Mouse (Mus musculus): ENCODE results near the gene Ebf1. TPM values are rescaled to one million over a fixed set of nuclear protein-coding genes. Genes with fewer than 3 reads are reported as not detected.

Gene Ebf1
- polyA plus RNA-seq, 1 experiment from 2014 or later = 3.6 TPM

GRCm38 (mm10) chr11:44953337-44953736 lies 336.2 kb downstream of the Ebf1 start:
- no peak for ATAC-seq (ENCODE audit: low FRiP score, low TSS enrichment)
- no peak overlapping the region for H3K4me3 ChIP-seq (ENCODE audit: low read depth, low read length)
- WGBS = 81% methylated on average over 1 of the region's 1 CpGs
- H3K36me3 ChIP-seq (ENCODE audit: control insufficient read depth, insufficient read depth, low read length) = no peaks in the 10 kb centered on the region
- no peak overlapping the region for H3K4me2 ChIP-seq (replicated peaks; ENCODE audit: low read depth)
- H3K27ac ChIP-seq (replicated peaks) = no peak overlapping the region
- no peak for DNase-seq (ENCODE audit: low spot score)
- no peaks in the 10 kb centered on the region for H3K4me1 ChIP-seq (replicated peaks; ENCODE audit: control insufficient read depth, insufficient read depth)
- H3K9ac ChIP-seq (ENCODE audit: low read length) = no peak overlapping the region
- TF ChIP-seq CTCF (IDR thresholded peaks at IDR 0.05; ENCODE audit: low read depth) (no peak), EP300 (optimal IDR thresholded peaks at IDR 0.05) (no peak)
- H3K9me3 ChIP-seq (ENCODE audit: control insufficient read depth, low read length) = no peaks in the 10 kb centered on the region
- H3K27me3 ChIP-seq (ENCODE audit: control insufficient read depth, insufficient read depth, low read length) = no peaks in the 10 kb centered on the region

DNA sequence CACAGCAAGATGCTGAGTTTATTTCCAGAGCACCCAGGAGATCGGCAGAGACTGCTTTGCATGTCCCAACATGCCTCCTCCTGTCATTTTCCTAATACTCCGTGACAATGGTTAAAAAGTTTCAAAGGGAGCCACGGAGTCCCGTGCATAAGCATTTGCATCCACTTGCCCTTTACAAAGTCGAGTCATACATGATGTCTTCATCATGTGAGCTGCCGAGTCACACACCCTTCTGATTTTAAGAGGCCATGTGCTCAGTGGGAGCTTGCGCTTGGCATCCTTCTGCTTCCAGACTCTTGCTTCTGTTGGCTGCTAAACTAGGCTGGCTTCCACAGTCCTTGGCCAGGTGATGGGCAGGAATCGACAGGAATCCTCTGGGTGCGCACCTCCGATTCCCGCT lies 336.7 kb downstream of the Ebf1 start:
- TF ChIP-seq CTCF (IDR thresholded peaks at IDR 0.05; ENCODE audit: low read depth) (no peak), EP300 (optimal IDR thresholded peaks at IDR 0.05) (no peak)
- Histone ChIP-seq H3K9me3 (ENCODE audit: control insufficient read depth, low read length) (no peaks in the 10 kb centered on the region), H3K27me3 (ENCODE audit: control insufficient read depth, insufficient read depth, low read length) (no peaks in the 10 kb centered on the region), H3K9ac (ENCODE audit: low read length) (no peak overlapping the region), H3K4me3 (ENCODE audit: low read depth, low read length) (no peak overlapping the region), H3K27ac (replicated peaks) (no peak overlapping the region), H3K4me1 (replicated peaks; ENCODE audit: control insufficient read depth, insufficient read depth) (no peaks in the 10 kb centered on the region), H3K36me3 (ENCODE audit: control insufficient read depth, insufficient read depth, low read length) (no peaks in the 10 kb centered on the region), H3K4me2 (replicated peaks; ENCODE audit: low read depth) (no peak overlapping the region)
- WGBS = 72% methylated on average over 11 of the region's 11 CpGs
- DNase-seq (ENCODE audit: low spot score) (no peak), ATAC-seq (ENCODE audit: low FRiP score, low TSS enrichment) (no peak)

GRCm38 (mm10) chr11:44954362-44954761 lies 337.2 kb downstream of the Ebf1 start:
- TF ChIP-seq EP300 (optimal IDR thresholded peaks at IDR 0.05) = no peak
- no peak for TF ChIP-seq CTCF (IDR thresholded peaks at IDR 0.05; ENCODE audit: low read depth)
- no peak overlapping the region for H3K27ac ChIP-seq (replicated peaks)
- ATAC-seq (ENCODE audit: low FRiP score, low TSS enrichment) (no peak), DNase-seq (ENCODE audit: low spot score) (no peak)
- no peak overlapping the region for H3K4me3 ChIP-seq (ENCODE audit: low read depth, low read length)
- no peaks in the 10 kb centered on the region for H3K4me1 ChIP-seq (replicated peaks; ENCODE audit: control insufficient read depth, insufficient read depth)
- no peaks in the 10 kb centered on the region for H3K9me3 ChIP-seq (ENCODE audit: control insufficient read depth, low read length)
- WGBS = 84% methylated on average over 7 of the region's 7 CpGs
- H3K27me3 ChIP-seq (ENCODE audit: control insufficient read depth, insufficient read depth, low read length) = no peaks in the 10 kb centered on the region
- H3K9ac ChIP-seq (ENCODE audit: low read length) = no peak overlapping the region
- no peak overlapping the region for H3K4me2 ChIP-seq (replicated peaks; ENCODE audit: low read depth)
- H3K36me3 ChIP-seq (ENCODE audit: control insufficient read depth, insufficient read depth, low read length) = no peaks in the 10 kb centered on the region

DNA sequence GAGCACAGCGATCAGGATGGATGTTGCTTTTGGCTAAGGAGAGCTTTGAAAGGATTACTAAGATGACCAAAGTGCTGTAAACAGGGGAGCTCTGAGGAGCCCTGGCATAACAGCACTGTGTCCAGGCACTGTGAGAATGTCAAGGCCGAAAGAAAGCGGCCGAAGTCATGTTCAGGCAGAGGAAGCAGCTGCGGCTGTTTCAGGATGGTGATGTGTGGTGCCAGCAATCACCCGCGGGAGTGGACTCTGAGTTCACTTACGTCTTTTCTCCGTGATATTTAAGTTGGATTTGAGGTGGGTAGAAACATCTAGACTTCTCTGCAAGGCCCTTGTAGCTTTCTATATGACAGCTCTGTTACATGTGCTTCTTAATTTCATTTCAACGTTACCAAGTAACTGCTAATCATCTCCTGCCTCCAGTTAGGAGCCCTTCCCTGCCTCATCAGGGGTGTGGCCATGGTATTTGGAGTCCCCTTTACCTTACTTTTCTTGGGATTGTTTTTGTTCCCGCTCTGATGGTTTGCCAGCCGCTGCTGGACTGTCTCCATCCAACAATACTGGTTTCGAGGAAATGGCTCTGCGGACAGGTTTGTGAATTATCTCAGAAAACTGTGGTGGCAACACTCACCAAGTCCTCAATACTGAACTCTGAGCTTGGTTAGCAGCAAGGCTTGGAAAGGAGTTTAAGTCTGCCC lies 345.8 kb downstream of the Ebf1 start:
- Histone ChIP-seq H3K9me3 (ENCODE audit: control insufficient read depth, low read length) (no peaks in the 10 kb centered on the region), H3K4me3 (ENCODE audit: low read depth, low read length) (no peak overlapping the region), H3K27ac (replicated peaks) (no peak overlapping the region), H3K4me2 (replicated peaks; ENCODE audit: low read depth) (no peak overlapping the region), H3K27me3 (ENCODE audit: control insufficient read depth, insufficient read depth, low read length) (no peaks in the 10 kb centered on the region), H3K36me3 (ENCODE audit: control insufficient read depth, insufficient read depth, low read length) (no peaks in the 10 kb centered on the region), H3K9ac (ENCODE audit: low read length) (no peak overlapping the region), H3K4me1 (replicated peaks; ENCODE audit: control insufficient read depth, insufficient read depth) (no peaks in the 10 kb centered on the region)
- 72% methylated on average over 14 of the region's 14 CpGs for WGBS
- DNase-seq (ENCODE audit: low spot score) (no peak), ATAC-seq (ENCODE audit: low FRiP score, low TSS enrichment) (no peak)
- TF ChIP-seq EP300 (optimal IDR thresholded peaks at IDR 0.05) = no peak
- TF ChIP-seq CTCF (IDR thresholded peaks at IDR 0.05; ENCODE audit: low read depth) = no peak

GRCm38 (mm10) chr11:44969011-44969410 lies 351.9 kb downstream of the Ebf1 start:
- H3K9me3 ChIP-seq (ENCODE audit: control insufficient read depth, low read length) = no peaks in the 10 kb centered on the region
- ATAC-seq (ENCODE audit: low FRiP score, low TSS enrichment) = no peak
- no peaks in the 10 kb centered on the region for H3K36me3 ChIP-seq (ENCODE audit: control insufficient read depth, insufficient read depth, low read length)
- H3K4me3 ChIP-seq (ENCODE audit: low read depth, low read length) = no peak overlapping the region
- TF ChIP-seq EP300 (optimal IDR thresholded peaks at IDR 0.05) = no peak
- TF ChIP-seq CTCF (IDR thresholded peaks at IDR 0.05; ENCODE audit: low read depth) = no peak
- no peaks in the 10 kb centered on the region for H3K27me3 ChIP-seq (ENCODE audit: control insufficient read depth, insufficient read depth, low read length)
- H3K27ac ChIP-seq (replicated peaks) = no peak overlapping the region
- H3K4me1 ChIP-seq (replicated peaks; ENCODE audit: control insufficient read depth, insufficient read depth) = no peaks in the 10 kb centered on the region
- no peak for DNase-seq (ENCODE audit: low spot score)
- no peak overlapping the region for H3K4me2 ChIP-seq (replicated peaks; ENCODE audit: low read depth)
- H3K9ac ChIP-seq (ENCODE audit: low read length) = no peak overlapping the region
- WGBS = 68% methylated on average over 4 of the region's 4 CpGs

- TF ChIP-seq CTCF (IDR thresholded peaks at IDR 0.05; ENCODE audit: low read depth) (no peak), EP300 (optimal IDR thresholded peaks at IDR 0.05) (no peak)
- H3K4me1 ChIP-seq (replicated peaks; ENCODE audit: control insufficient read depth, insufficient read depth) = no peaks in the 10 kb centered on the region
- 85% methylated on average over 7 of the region's 7 CpGs for WGBS
- H3K27me3 ChIP-seq (ENCODE audit: control insufficient read depth, insufficient read depth, low read length) = no peaks in the 10 kb centered on the region
- no peaks in the 10 kb centered on the region for H3K36me3 ChIP-seq (ENCODE audit: control insufficient read depth, insufficient read depth, low read length)
- H3K9ac ChIP-seq (ENCODE audit: low read length) = no peak overlapping the region
- H3K9me3 ChIP-seq (ENCODE audit: control insufficient read depth, low read length) = no peaks in the 10 kb centered on the region
- H3K4me2 ChIP-seq (replicated peaks; ENCODE audit: low read depth) = no peak overlapping the region
- ATAC-seq (ENCODE audit: low FRiP score, low TSS enrichment) = no peak
- DNase-seq (ENCODE audit: low spot score) = no peak
- no peak overlapping the region for H3K27ac ChIP-seq (replicated peaks)
- no peak overlapping the region for H3K4me3 ChIP-seq (ENCODE audit: low read depth, low read length)
Measured at GRCm38 (mm10) chr11:44974271-44974670, 357.2 kb downstream of the Ebf1 start.

All from stomach, postnatal 0 days (tissue).